In the genomic region with DNA sequence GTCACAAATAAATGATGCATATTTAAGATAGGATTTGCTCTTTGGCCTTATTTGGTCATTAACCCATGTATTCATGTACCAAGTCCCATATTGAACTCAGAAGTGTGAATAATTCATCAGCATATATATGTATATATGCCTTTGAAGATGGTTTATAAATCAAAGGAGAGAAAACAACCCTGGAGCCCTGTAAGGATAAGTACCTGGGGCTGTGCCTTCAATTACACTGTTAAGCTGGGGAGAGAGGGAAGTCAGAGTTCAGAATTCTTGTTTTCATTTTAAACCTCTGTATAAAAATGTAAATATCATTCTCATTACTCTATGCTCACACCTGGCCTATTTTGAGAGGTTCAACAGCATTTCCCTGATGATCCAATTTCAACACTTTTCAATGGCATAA, we compare ENCODE assay signal across 14 mouse cellular contexts.
"Had no signal": no experiment of that assay in that cellular context is flagged by ENCODE, and none has a peak within 500 bp of the region (broad histone marks: within the 10 kb centered on the region; RNA-seq: fewer than 3 reads in every experiment).

No protein-coding gene starts in this region.

- ATAC-seq: forebrain, embryonic 13.5 days; forebrain, embryonic 14.5 days; forebrain, embryonic 15.5 days; forebrain, embryonic 16.5 days; forebrain, postnatal 0 days had no signal

- H3K4me3 ChIP-seq: embryonic facial prominence, embryonic 10.5 days; embryonic facial prominence, embryonic 12.5 days; embryonic facial prominence, embryonic 13.5 days; embryonic facial prominence, embryonic 15.5 days; erythroblast, embryonic 14.5 days; forebrain, embryonic 10.5 days; forebrain, embryonic 12.5 days; forebrain, embryonic 13.5 days; forebrain, embryonic 15.5 days; gastrocnemius, adult 2 months; heart, adult 2 months had no signal

- H3K9me3 ChIP-seq: embryonic facial prominence, embryonic 10.5 days; embryonic facial prominence, embryonic 12.5 days; embryonic facial prominence, embryonic 13.5 days; embryonic facial prominence, embryonic 15.5 days; forebrain, embryonic 10.5 days; forebrain, embryonic 12.5 days; forebrain, embryonic 13.5 days; forebrain, embryonic 15.5 days had no signal

- H3K4me2 ChIP-seq: embryonic facial prominence, embryonic 12.5 days; embryonic facial prominence, embryonic 13.5 days; embryonic facial prominence, embryonic 15.5 days; forebrain, embryonic 12.5 days; forebrain, embryonic 13.5 days; forebrain, embryonic 15.5 days had no signal

- H3K4me1 ChIP-seq: embryonic facial prominence, embryonic 10.5 days; embryonic facial prominence, embryonic 12.5 days; embryonic facial prominence, embryonic 13.5 days; embryonic facial prominence, embryonic 15.5 days; forebrain, embryonic 12.5 days; forebrain, embryonic 13.5 days; forebrain, embryonic 15.5 days had no signal

- H3K36me3 ChIP-seq: embryonic facial prominence, embryonic 10.5 days; embryonic facial prominence, embryonic 12.5 days; embryonic facial prominence, embryonic 13.5 days; embryonic facial prominence, embryonic 15.5 days; forebrain, embryonic 10.5 days; forebrain, embryonic 12.5 days; forebrain, embryonic 15.5 days had no signal

- H3K27me3 ChIP-seq: embryonic facial prominence, embryonic 12.5 days; embryonic facial prominence, embryonic 13.5 days; embryonic facial prominence, embryonic 15.5 days; forebrain, embryonic 12.5 days; forebrain, embryonic 13.5 days; forebrain, embryonic 15.5 days had no signal

- H3K27ac ChIP-seq: embryonic facial prominence, embryonic 10.5 days; embryonic facial prominence, embryonic 12.5 days; embryonic facial prominence, embryonic 13.5 days; embryonic facial prominence, embryonic 15.5 days; forebrain, embryonic 10.5 days; forebrain, embryonic 13.5 days; forebrain, embryonic 15.5 days; gastrocnemius, adult 2 months; heart, adult 2 months had no signal

- H3K9ac ChIP-seq: embryonic facial prominence, embryonic 12.5 days; embryonic facial prominence, embryonic 13.5 days; embryonic facial prominence, embryonic 15.5 days; forebrain, embryonic 12.5 days; forebrain, embryonic 13.5 days; forebrain, embryonic 15.5 days; forebrain, postnatal 0 days had no signal
